Mouse (Mus musculus): ENCODE results near the gene Tnfaip1. TPM values are rescaled to one million over a fixed set of nuclear protein-coding genes. Genes with fewer than 3 reads are reported as not detected.
A peak's percentile ranks its signal among the peaks of the same experiment; 100 is the strongest.

Gene Tnfaip1
- total and polyA plus RNA-seq, 3 experiments, result 36.0 to 40.1 (median 38.2) TPM

DNA sequence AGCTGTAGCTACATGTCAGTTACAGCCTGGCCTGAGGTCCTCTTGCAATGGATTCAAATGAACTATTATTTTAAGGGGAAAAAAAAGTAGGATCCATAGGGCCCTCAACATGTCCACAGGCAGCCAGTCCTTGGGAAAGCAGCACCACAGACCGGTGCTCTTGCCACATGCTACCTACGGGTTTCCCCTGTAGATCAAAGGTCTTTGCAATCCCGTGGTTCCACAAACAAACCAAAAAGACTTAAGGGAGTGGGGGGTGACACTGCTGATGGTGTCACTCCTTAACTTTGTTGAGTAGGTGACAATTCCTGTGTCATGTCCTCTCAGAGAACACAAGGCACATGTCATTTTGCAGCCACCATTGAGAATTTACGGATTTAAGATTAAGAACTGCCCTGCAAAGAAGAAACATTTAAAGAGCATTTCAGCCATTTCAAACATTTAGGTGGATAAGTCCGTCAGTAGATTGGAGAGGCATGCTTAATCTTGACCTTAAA lies 13.4 kb upstream of the Tnfaip1 start:
- DNase-seq, result no peak
- H3K4me1 ChIP-seq (ENCODE audit: control insufficient read depth, insufficient read depth, low read length), result no peaks in the 10 kb centered on the region
- peak overlapping the region; percentile 89 for H3K4me3 ChIP-seq
- H3K79me2 ChIP-seq (replicated peaks; ENCODE audit: control insufficient read depth, insufficient read depth, low read length), result no peaks in the 10 kb centered on the region
- no peaks in the 10 kb centered on the region for H3K27me3 ChIP-seq (ENCODE audit: control insufficient read depth, insufficient read depth, low read length)
- H3K27ac ChIP-seq, result no peak overlapping the region
- TF ChIP-seq CTCF (IDR thresholded peaks at IDR 0.05) (no peak), POLR2A (IDR thresholded peaks at IDR 0.05; ENCODE audit: insufficient read depth, low read depth, low read length) (no peak), EP300 (IDR thresholded peaks at IDR 0.05; ENCODE audit: insufficient read depth, low read depth, low read length) (no peak)
- intact Hi-C loops (cut with DNase I), result no loop called here
- H3K9ac ChIP-seq (ENCODE audit: low read depth, low read length), result no peak overlapping the region
- H3K36me3 ChIP-seq (ENCODE audit: control insufficient read depth, insufficient read depth, low read length), result no peaks in the 10 kb centered on the region
- WGBS, result 32% methylated on average over 5 of the region's 5 CpGs

DNA sequence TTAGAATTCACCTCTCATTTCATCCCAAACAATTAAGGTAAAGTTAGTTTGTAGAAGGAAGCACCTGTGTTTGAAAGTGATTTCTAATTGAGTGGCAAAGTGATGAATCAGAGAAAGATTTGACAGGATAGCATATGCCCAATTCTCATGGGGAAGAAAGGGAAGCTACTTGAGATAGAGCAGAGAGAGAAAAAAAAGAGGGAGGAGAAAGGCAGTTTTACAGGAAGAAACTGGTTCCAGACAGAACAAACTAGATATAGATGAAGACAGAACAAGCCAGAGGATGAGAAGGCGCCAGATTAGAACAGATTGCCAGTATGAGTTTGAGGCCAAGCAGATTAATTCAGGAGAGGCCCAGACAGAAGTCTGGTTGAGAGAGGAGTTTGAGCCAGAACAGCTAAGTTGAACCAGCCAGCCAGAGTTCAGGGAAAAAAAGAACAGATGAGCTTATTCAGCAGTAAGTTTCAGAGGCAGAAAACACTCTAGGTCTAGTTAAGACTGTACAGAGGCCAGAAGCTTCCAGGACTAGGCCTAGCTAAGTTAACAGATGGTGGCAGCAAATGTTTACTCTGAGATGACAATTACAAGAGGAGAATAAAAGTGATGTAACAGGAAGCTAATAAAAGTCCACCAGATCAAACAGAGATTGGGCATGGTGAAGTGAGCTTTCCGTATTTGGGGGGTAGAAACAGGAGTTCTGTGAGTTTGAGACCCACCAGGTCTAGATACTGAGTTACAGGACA lies 11.8 kb upstream of the Tnfaip1 start:
- no peaks in the 10 kb centered on the region for H3K36me3 ChIP-seq (ENCODE audit: control insufficient read depth, insufficient read depth, low read length)
- no peak overlapping the region for H3K4me3 ChIP-seq
- no peak overlapping the region for H3K27ac ChIP-seq
- DNase-seq, result no peak
- H3K4me1 ChIP-seq (ENCODE audit: control insufficient read depth, insufficient read depth, low read length), result no peaks in the 10 kb centered on the region
- H3K9ac ChIP-seq (ENCODE audit: low read depth, low read length), result no peak overlapping the region
- H3K79me2 ChIP-seq (replicated peaks; ENCODE audit: control insufficient read depth, insufficient read depth, low read length), result no peaks in the 10 kb centered on the region
- WGBS, result 68% methylated on average over 2 of the region's 2 CpGs
- intact Hi-C loops (cut with DNase I), result no loop called here
- TF ChIP-seq EP300 (IDR thresholded peaks at IDR 0.05; ENCODE audit: insufficient read depth, low read depth, low read length) (no peak), CTCF (IDR thresholded peaks at IDR 0.05) (no peak), POLR2A (IDR thresholded peaks at IDR 0.05; ENCODE audit: insufficient read depth, low read depth, low read length) (no peak)
- no peaks in the 10 kb centered on the region for H3K27me3 ChIP-seq (ENCODE audit: control insufficient read depth, insufficient read depth, low read length)

DNA sequence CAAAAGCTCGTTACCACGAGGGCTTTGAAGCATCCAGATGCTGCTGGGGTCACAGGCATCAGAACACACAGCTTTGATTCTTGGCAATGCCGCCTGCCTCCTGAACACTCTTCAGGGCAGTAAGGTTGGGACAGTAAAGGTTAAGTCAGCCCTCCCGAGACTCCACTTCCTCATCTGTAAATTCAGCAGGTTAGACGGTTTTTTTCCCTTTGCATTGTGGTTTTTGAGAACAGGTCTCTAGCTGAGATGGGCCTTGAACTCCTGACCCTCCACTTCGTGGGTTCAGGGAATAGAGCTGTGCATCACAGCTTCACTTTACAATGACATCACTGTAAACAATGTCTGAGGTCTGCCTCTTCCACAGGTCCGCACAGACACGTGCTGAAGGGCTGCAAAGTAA lies 9.0 kb upstream of the Tnfaip1 start:
- Histone ChIP-seq H3K36me3 (ENCODE audit: control insufficient read depth, insufficient read depth, low read length) (no peaks in the 10 kb centered on the region; the same call in 1 of the 2 replicates), H3K4me1 (ENCODE audit: control insufficient read depth, insufficient read depth, low read length) (no peaks in the 10 kb centered on the region), H3K9ac (ENCODE audit: low read depth, low read length) (no peak overlapping the region), H3K4me3 (no peak overlapping the region), H3K27ac (no peak overlapping the region), H3K27me3 (ENCODE audit: control insufficient read depth, insufficient read depth, low read length) (no peaks in the 10 kb centered on the region), H3K79me2 (replicated peaks; ENCODE audit: control insufficient read depth, insufficient read depth, low read length) (no peaks in the 10 kb centered on the region)
- WGBS, result 60% methylated on average over 8 of the region's 8 CpGs
- TF ChIP-seq EP300 (IDR thresholded peaks at IDR 0.05; ENCODE audit: insufficient read depth, low read depth, low read length) (no peak), POLR2A (IDR thresholded peaks at IDR 0.05; ENCODE audit: insufficient read depth, low read depth, low read length) (no peak), CTCF (IDR thresholded peaks at IDR 0.05) (no peak)
- DNase-seq, result no peak
- intact Hi-C loops (cut with DNase I), result no loop called here

DNA sequence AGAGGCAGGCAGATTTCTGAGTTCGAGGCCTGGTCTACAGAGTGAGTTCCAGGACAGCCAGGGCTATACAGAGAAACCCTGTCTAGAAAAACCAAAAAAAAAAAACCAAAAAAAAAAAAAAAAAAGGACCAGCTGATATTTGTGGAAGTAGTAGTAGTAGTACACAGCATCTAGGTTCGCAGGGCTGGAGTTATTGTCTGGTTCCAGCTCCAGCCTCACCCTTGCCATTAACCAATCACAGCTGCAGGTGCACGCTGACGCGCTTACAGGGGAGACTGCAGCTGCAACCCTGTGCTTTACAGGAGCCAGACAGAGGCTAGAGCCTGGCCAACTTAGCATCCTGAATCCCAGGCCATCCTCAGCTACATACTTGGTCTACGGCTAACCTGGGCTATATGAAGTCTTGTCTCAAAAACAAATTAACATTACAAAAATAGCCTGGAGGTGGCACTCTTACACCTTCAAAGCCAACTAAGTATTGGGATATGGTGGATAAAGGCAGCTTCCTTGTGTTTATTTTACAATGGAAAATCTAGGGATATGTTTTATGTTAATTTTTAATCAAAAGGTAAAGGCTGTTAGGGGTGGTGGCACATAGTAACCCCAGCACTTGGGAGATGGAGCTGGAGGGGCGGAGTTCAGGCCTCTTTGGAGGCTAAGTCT lies 8.4 kb upstream of the Tnfaip1 start:
- TF ChIP-seq EP300 (IDR thresholded peaks at IDR 0.05; ENCODE audit: insufficient read depth, low read depth, low read length) (no peak), CTCF (IDR thresholded peaks at IDR 0.05) (peak; percentile 34), POLR2A (IDR thresholded peaks at IDR 0.05; ENCODE audit: insufficient read depth, low read depth, low read length) (no peak)
- Histone ChIP-seq H3K4me3 (no peak overlapping the region), H3K27me3 (ENCODE audit: control insufficient read depth, insufficient read depth, low read length) (no peaks in the 10 kb centered on the region), H3K27ac (no peak overlapping the region), H3K9ac (ENCODE audit: low read depth, low read length) (no peak overlapping the region), H3K4me1 (ENCODE audit: control insufficient read depth, insufficient read depth, low read length) (no peaks in the 10 kb centered on the region), H3K79me2 (replicated peaks; ENCODE audit: control insufficient read depth, insufficient read depth, low read length) (no peaks in the 10 kb centered on the region), H3K36me3 (ENCODE audit: control insufficient read depth, insufficient read depth, low read length) (peaks cover 3% of the 10 kb centered on the region; the same call in 1 of the 2 replicates)
- WGBS, result 92% methylated on average over 7 of the region's 7 CpGs
- intact Hi-C loops (cut with DNase I), result no loop called here
- DNase-seq, result no peak

DNA sequence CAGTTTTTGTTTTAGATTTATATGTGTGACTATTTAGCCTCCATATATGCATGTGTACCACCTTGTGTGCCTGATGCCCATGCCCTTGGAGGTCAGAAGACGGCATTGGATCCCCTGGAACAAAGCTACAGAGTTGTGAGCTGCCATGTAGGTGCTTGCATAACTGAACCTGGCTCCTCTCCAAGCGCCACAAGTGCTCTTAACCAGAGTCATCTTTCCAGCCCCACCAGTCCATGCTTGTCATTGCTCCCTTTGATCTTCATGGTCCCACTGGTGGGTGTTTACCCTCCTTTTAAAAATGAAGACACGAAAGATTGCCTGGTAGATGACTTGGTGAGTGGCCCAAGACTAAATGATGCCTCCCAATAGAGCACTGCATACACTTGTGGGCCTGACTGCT lies 4.2 kb upstream of the Tnfaip1 start:
- WGBS, result 81% methylated on average over 3 of the region's 3 CpGs
- no peak for DNase-seq
- TF ChIP-seq EP300 (IDR thresholded peaks at IDR 0.05; ENCODE audit: insufficient read depth, low read depth, low read length) (no peak), POLR2A (IDR thresholded peaks at IDR 0.05; ENCODE audit: insufficient read depth, low read depth, low read length) (no peak), CTCF (IDR thresholded peaks at IDR 0.05) (no peak)
- Histone ChIP-seq H3K27ac (no peak overlapping the region), H3K27me3 (ENCODE audit: control insufficient read depth, insufficient read depth, low read length) (no peaks in the 10 kb centered on the region), H3K4me1 (ENCODE audit: control insufficient read depth, insufficient read depth, low read length) (no peaks in the 10 kb centered on the region; the same call in 1 of the 2 replicates), H3K4me3 (no peak overlapping the region), H3K79me2 (replicated peaks; ENCODE audit: control insufficient read depth, insufficient read depth, low read length) (peaks cover 4% of the 10 kb centered on the region; the same call in 1 of the 2 replicates), H3K36me3 (ENCODE audit: control insufficient read depth, insufficient read depth, low read length) (peaks cover 5% of the 10 kb centered on the region; the same call in 1 of the 2 replicates), H3K9ac (ENCODE audit: low read depth, low read length) (no peak overlapping the region)
- intact Hi-C loops (cut with DNase I), result no loop called here

All from heart, adult 2 months (tissue).